Mouse (Mus musculus): ENCODE results near the gene Lingo2. TPM values are rescaled to one million over a fixed set of nuclear protein-coding genes. Genes with fewer than 3 reads are reported as not detected.

Gene Lingo2
- polyA plus RNA-seq, 1 experiment from 2014 or later: 0.09 TPM

GRCm38 (mm10) chr4:36305228-36305627 is 646.3 kb downstream of the Lingo2 start:
- WGBS (ENCODE audit: insufficient replicate concordance): 72% methylated on average over 1 of the region's 1 CpGs
- no peaks in the 10 kb centered on the region for H3K9me3 ChIP-seq (replicated peaks)
- no peaks in the 10 kb centered on the region for H3K36me3 ChIP-seq
- no peak for DNase-seq
- H3K4me1 ChIP-seq (replicated peaks): no peaks in the 10 kb centered on the region
- no peak overlapping the region for H3K9ac ChIP-seq
- H3K4me3 ChIP-seq (replicated peaks): no peak overlapping the region
- no peaks in the 10 kb centered on the region for H3K27me3 ChIP-seq
- no peak overlapping the region for H3K4me2 ChIP-seq
- no peak overlapping the region for H3K27ac ChIP-seq
- no peak for ATAC-seq (ENCODE audit: low read depth)

- no peaks in the 10 kb centered on the region for H3K9me3 ChIP-seq (replicated peaks)
- H3K27ac ChIP-seq: no peak overlapping the region
- H3K4me3 ChIP-seq (replicated peaks): no peak overlapping the region
- peak overlapping the region; percentile 24; the same call in 1 of the 2 replicates for H3K4me2 ChIP-seq
- H3K4me1 ChIP-seq (replicated peaks): no peaks in the 10 kb centered on the region
- ATAC-seq (ENCODE audit: low read depth) (no peak), DNase-seq (no peak)
- H3K27me3 ChIP-seq: no peaks in the 10 kb centered on the region
- H3K9ac ChIP-seq: no peak overlapping the region
- no peaks in the 10 kb centered on the region for H3K36me3 ChIP-seq
- 60% methylated on average over 8 of the region's 8 CpGs for WGBS (ENCODE audit: insufficient replicate concordance)
These were observed 661.9 kb downstream of the Lingo2 start for GRCm38 (mm10) chr4:36289701-36290053.

DNA sequence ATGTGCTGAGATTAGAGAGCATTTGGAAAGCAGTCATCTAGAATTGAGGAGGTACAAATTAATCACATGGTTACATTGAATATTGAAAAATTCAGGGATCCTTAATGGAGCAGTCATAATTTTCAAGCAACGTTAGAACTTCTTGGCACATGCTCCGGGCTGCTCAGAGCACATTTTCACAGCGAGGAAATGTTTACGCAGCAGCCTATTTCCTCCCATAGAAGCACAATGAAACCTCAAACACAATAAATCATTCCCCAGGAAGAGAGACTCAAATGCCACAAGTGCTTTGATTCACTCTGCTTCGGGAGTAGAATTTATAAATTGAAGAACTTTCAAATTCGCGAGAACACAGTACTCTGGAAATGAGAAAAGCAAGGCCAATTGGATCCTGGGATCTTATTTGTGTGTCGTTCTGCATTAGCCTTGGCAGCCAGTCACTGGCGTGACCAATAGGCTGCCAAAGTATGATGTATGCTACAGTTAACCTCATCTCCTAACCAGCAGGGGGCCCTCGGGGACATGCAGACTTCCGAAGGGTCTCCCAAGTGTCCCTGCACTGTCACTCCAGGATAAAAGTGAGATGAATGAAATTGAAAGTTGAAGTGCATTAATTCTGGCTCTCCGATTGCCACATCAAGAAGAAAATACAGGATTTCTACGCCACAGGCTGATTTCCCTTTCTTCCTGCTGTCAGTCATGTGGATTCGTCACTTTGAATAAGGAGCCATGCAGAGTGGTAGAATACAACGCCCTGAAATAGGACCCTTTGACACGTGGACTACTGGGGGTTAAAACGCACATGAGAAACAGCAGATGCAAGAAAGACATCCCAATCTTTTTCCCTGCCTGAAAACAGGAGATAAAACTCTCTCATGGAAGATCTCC is 662.5 kb downstream of the Lingo2 start:
- Histone ChIP-seq H3K4me2 (peak overlapping the region; percentile 24; the same call in 1 of the 2 replicates), H3K4me3 (replicated peaks) (no peak overlapping the region), H3K27me3 (no peaks in the 10 kb centered on the region), H3K27ac (no peak overlapping the region), H3K36me3 (no peaks in the 10 kb centered on the region), H3K9me3 (replicated peaks) (no peaks in the 10 kb centered on the region), H3K4me1 (replicated peaks) (no peaks in the 10 kb centered on the region), H3K9ac (no peak overlapping the region)
- no peak for ATAC-seq (ENCODE audit: low read depth)
- DNase-seq: no peak
- WGBS (ENCODE audit: insufficient replicate concordance): 16% methylated on average over 17 of the region's 17 CpGs

DNA sequence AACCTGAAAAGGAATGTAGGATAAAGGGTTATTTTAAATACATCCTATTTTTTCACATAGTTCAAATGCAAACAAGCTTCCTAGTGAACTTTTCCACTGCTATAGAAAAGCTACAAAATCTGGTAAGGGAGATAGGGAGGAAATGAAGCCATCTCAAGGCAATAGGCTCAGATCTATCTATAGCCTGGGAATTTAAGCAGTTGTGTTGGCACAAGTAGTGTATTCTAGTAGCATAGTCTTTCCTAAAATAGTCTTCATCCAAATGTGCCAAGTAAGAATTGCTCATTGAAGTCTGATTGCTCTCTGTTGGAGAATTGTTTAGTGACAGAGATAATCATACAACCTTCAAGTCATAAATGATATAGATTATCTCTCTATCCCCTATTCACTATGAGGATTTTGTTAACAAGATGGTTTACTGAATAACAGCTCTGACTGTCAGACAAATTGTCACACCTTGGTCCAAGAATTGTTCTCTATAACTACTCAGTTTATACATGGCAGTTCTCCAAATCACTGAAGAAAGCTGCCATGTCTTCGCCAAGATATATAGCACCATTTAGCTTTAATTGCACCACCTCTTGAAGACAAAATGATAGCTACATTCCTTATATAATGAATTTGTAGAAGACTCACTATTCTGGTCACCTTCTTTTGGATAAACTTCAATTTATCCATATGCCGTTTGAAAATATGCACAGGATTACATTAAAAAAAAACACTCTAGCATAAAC is 688.9 kb downstream of the Lingo2 start:
- WGBS (ENCODE audit: insufficient replicate concordance): 64% methylated on average over 2 of the region's 2 CpGs
- no peak for ATAC-seq (ENCODE audit: low read depth)

GRCm38 (mm10) chr4:36186231-36186922 is 765.2 kb downstream of the Lingo2 start:
- Histone ChIP-seq H3K27me3 (no peaks in the 10 kb centered on the region), H3K4me2 (no peak overlapping the region), H3K9ac (no peak overlapping the region), H3K4me3 (replicated peaks) (no peak overlapping the region), H3K36me3 (no peaks in the 10 kb centered on the region), H3K4me1 (replicated peaks) (no peaks in the 10 kb centered on the region), H3K27ac (no peak overlapping the region), H3K9me3 (replicated peaks) (no peaks in the 10 kb centered on the region)
- WGBS (ENCODE audit: insufficient replicate concordance): 50% methylated on average over 7 of the region's 7 CpGs
- ATAC-seq (ENCODE audit: low read depth) (no peak), DNase-seq (no peak)

More for the DNA sequence above, 688.9 kb downstream of the Lingo2 start:
- Histone ChIP-seq H3K9me3 (replicated peaks) (no peaks in the 10 kb centered on the region), H3K4me1 (replicated peaks) (no peaks in the 10 kb centered on the region), H3K27ac (no peak overlapping the region), H3K4me2 (no peak overlapping the region), H3K27me3 (no peaks in the 10 kb centered on the region), H3K9ac (no peak overlapping the region), H3K36me3 (no peaks in the 10 kb centered on the region), H3K4me3 (replicated peaks) (no peak overlapping the region)
- DNase-seq: no peak

DNA sequence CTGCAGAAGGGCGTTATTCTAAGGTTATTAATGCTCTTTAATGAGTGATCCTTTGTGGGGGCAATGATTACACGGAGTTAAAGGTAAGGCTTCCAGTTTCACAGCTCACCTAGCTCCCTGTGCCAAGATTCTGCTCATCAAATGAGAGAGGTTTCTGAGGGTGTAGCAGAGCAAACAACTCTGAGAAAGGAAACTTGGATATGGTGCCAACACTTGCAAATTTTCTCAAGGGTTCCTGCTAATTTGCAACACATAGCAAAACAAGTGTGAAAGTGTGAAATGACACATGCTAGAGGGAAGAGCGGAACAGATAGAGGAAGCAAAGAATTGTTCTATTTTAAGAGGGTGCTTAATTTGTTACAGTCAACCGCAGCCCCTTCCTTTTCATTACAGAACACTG is 767.9 kb downstream of the Lingo2 start:
- no peaks in the 10 kb centered on the region for H3K27me3 ChIP-seq
- no peak for DNase-seq
- no peak overlapping the region for H3K4me2 ChIP-seq
- H3K9ac ChIP-seq: no peak overlapping the region
- 26% methylated on average over 4 of the region's 4 CpGs for WGBS (ENCODE audit: insufficient replicate concordance)
- H3K9me3 ChIP-seq (replicated peaks): no peaks in the 10 kb centered on the region
- ATAC-seq (ENCODE audit: low read depth): no peak
- H3K4me3 ChIP-seq (replicated peaks): no peak overlapping the region
- H3K4me1 ChIP-seq (replicated peaks): no peaks in the 10 kb centered on the region
- no peak overlapping the region for H3K27ac ChIP-seq
- H3K36me3 ChIP-seq: no peaks in the 10 kb centered on the region

DNA sequence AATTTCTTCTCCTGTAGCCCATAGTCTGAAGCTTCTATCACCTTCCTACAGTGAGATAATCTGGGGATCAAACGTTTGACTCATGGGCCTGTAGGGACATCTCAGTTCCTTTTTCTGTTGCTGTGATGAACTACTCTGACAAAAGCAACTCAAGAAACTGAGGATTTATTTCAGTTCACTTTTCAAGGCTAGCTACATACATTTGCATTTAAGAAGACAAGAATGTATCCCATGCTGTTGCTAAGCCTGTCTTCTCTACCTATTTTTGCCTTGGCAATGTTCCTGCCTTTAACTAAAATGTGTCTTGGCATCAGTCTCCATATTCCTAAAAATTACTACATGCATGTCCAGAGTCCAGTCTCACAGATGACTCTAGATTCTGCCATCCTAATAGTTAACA is 781.4 kb downstream of the Lingo2 start:
- ATAC-seq (ENCODE audit: low read depth) (no peak), DNase-seq (no peak)
- H3K27ac ChIP-seq: no peak overlapping the region
- H3K4me1 ChIP-seq (replicated peaks): no peaks in the 10 kb centered on the region
- no peaks in the 10 kb centered on the region for H3K36me3 ChIP-seq
- H3K4me2 ChIP-seq: no peak overlapping the region
- 32% methylated on average over 1 of the region's 1 CpGs for WGBS (ENCODE audit: insufficient replicate concordance)
- no peaks in the 10 kb centered on the region for H3K27me3 ChIP-seq
- no peak overlapping the region for H3K4me3 ChIP-seq (replicated peaks)
- H3K9ac ChIP-seq: no peak overlapping the region
- H3K9me3 ChIP-seq (replicated peaks): no peaks in the 10 kb centered on the region

DNA sequence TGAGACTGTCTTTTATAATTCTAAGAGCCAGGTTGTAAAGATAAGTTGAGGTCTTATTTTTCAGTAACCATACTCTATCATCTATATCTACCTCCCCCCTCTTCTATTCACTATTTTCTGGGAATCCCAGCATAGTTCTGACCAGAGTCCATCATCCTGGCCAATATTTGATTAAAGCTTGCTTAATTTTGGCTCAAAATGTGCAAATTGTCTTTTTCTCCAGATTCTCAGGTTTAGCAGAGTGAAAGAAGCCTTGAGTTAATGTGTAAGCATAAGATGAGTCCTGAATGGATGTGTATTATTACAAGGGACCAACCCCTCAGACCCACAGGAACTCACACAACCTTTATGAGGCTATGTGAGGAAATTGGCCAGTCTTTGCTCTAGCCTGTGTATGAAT is 820.2 kb downstream of the Lingo2 start:
- no peak for DNase-seq
- Histone ChIP-seq H3K9ac (no peak overlapping the region), H3K9me3 (replicated peaks) (no peaks in the 10 kb centered on the region), H3K36me3 (no peaks in the 10 kb centered on the region), H3K27ac (no peak overlapping the region), H3K4me3 (replicated peaks) (no peak overlapping the region), H3K27me3 (no peaks in the 10 kb centered on the region), H3K4me2 (no peak overlapping the region), H3K4me1 (replicated peaks) (no peaks in the 10 kb centered on the region)
- no peak for ATAC-seq (ENCODE audit: low read depth)

DNA sequence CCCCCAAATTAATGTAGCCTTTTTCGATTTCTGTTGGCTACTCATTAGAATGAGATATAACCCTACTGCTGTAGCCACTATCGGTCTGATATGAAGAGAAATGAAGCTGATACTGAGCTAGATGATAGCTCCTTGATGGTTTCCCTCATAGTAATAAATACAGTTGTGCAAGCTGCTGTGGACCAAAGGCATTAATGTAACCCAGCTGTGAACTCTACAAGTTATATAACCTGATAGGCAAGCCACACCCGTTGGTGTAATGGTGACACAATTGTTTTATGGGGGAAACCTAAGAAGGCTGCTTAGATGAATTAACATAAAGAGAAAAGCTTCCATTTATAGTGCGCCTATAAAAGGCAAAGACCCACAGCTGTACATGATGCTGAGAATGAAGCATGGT is 856.1 kb downstream of the Lingo2 start:
- ATAC-seq (ENCODE audit: low read depth) (no peak), DNase-seq (no peak)
- H3K27me3 ChIP-seq: no peaks in the 10 kb centered on the region
- no peak overlapping the region for H3K4me2 ChIP-seq
- WGBS (ENCODE audit: insufficient replicate concordance): 59% methylated on average over 4 of the region's 4 CpGs
- no peak overlapping the region for H3K4me3 ChIP-seq (replicated peaks)
- no peak overlapping the region for H3K9ac ChIP-seq
- no peaks in the 10 kb centered on the region for H3K36me3 ChIP-seq
- no peaks in the 10 kb centered on the region for H3K9me3 ChIP-seq (replicated peaks)
- no peak overlapping the region for H3K27ac ChIP-seq
- no peaks in the 10 kb centered on the region for H3K4me1 ChIP-seq (replicated peaks)

DNA sequence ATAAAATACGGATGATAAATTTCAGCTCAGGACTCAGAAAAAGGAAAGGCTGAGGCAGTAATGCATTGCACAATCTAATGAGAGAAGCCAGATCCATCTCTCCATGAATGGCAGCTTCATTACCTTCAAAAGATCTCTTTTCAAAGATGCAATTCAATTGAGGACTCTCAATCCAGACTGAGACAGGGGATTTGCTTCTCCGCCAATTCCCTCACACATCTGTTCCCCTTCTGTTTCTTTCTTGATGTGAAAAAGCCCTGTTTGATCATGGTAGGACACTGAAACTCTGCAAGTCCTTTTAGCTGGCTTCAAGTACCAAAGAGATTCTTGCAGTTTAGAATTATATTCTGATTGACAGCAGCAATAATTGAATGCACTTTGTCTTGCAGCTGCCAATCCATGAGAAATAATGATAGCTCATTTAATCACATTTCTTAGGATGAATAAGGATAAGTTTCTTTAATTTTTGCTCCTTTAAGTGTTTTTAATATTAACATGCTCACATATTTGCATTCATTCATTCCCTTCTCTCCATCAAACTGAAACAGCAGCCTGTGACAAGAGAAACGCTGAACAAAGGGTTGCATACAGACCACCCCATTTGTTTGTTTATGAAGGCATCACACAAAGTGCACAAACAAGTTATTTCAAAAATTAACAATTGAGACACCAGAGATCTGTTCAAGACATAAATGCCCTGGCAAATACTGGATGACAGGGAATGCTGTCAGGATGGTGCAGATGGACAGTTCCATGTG is 870.3 kb downstream of the Lingo2 start:
- ATAC-seq (ENCODE audit: low read depth): no peak
- no peak overlapping the region for H3K27ac ChIP-seq
- no peaks in the 10 kb centered on the region for H3K27me3 ChIP-seq
- no peak overlapping the region for H3K9ac ChIP-seq
- no peak for DNase-seq
- H3K4me3 ChIP-seq (replicated peaks): no peak overlapping the region
- no peak overlapping the region for H3K4me2 ChIP-seq
- 62% methylated on average over 3 of the region's 3 CpGs for WGBS (ENCODE audit: insufficient replicate concordance)
- H3K36me3 ChIP-seq: no peaks in the 10 kb centered on the region
- no peaks in the 10 kb centered on the region for H3K4me1 ChIP-seq (replicated peaks)
- no peaks in the 10 kb centered on the region for H3K9me3 ChIP-seq (replicated peaks)

Data from liver, embryonic 13.5 days (tissue).